Mouse (Mus musculus) limb, embryonic 14.5 days (tissue): ENCODE measurements around the gene Stx6. TPM values are rescaled to one million over a fixed set of nuclear protein-coding genes. Genes with fewer than 3 reads are reported as not detected.

ENCODE experiments used
- ATAC-seq: fragments of 200-750 bp; cut with Nextera tagmentation; 2 replicates; pipeline ENCODE4 v1.8.0; 2017; ENCODE audit warnings: low read depth, moderate number of reproducible peaks, moderate TSS enrichment; ENCODE audit not compliant: low FRiP score
- DNase-seq: peaks from one replicate; pipeline ENCODE4 v3.0.0-alpha.2; 2015; ENCODE audit warnings: low spot score
- H3K27ac ChIP-seq: fragments of 300-500 bp; sonication (generic); replicated peaks from 2 replicates; pipeline ENCODE4 v1.5.1; 2014; ENCODE audit warnings: low read depth, mild to moderate bottlenecking, low read length, moderate library complexity, mixed read lengths
- H3K27me3 ChIP-seq: fragments of 300-500 bp; sonication (generic); 2 replicates; pipeline ENCODE4 v1.6.1; 2014; ENCODE audit warnings: low read length, mixed read lengths; ENCODE audit not compliant: control insufficient read depth, insufficient read depth
- H3K36me3 ChIP-seq: fragments of 300-500 bp; sonication (generic); 2 replicates; pipeline ENCODE4 v1.6.1; 2014; ENCODE audit warnings: mild to moderate bottlenecking, low read length, moderate library complexity, mixed read lengths; ENCODE audit not compliant: control insufficient read depth, insufficient read depth
- H3K4me1 ChIP-seq: fragments of 300-500 bp; sonication (generic); 2 replicates; pipeline ENCODE4 v1.6.1; 2014; ENCODE audit warnings: antibody characterized with exemption, low read length, mixed read lengths; ENCODE audit not compliant: control insufficient read depth, insufficient read depth
- H3K4me2 ChIP-seq: fragments of 300-500 bp; sonication (generic); replicated peaks from 2 replicates; pipeline ENCODE4 v1.6.1; 2014; ENCODE audit warnings: low read depth, mild to moderate bottlenecking, low read length, moderate library complexity; ENCODE audit not compliant: severe bottlenecking
- H3K4me3 ChIP-seq: fragments of 300-500 bp; sonication (generic); replicated peaks from 2 replicates; pipeline ENCODE4 v1.5.1; 2014; ENCODE audit warnings: low read length
- H3K9ac ChIP-seq: fragments of 300-500 bp; sonication (generic); 2 replicates; pipeline ENCODE4 v1.6.1; 2014; ENCODE audit warnings: mild to moderate bottlenecking, low read depth, low read length, moderate library complexity; ENCODE audit not compliant: severe bottlenecking
- H3K9me3 ChIP-seq: fragments of 300-500 bp; sonication (generic); 2 replicates; pipeline ENCODE4 v1.6.1; 2016; ENCODE audit warnings: low read length; ENCODE audit not compliant: control insufficient read depth
- POLR2A ChIP-seq: fragments of 200-500 bp; IDR thresholded peaks from 2 replicates; pipeline ENCODE4 v1.8.0; 2012; ENCODE audit warnings: inconsistent platforms, mild to moderate bottlenecking, moderate library complexity, borderline replicate concordance; ENCODE audit not compliant: insufficient read depth, insufficient read length; ENCODE audit errors: extremely low read depth
- WGBS: fragments of 180-500 bp; shearing (Covaris S2); extraction: QIAGEN DNeasy Blood & Tissue Kit; methylation state at CpG from one replicate; pipeline ENCODE4 v1.1.7; 2014; 5-methylcytosine and 5-hydroxymethylcytosine counted together
- polyA plus RNA-seq, 2 experiments: library from polyadenylated mRNA; depleted of rRNA in 1 of 2; stranded (reverse) in 1 of 2; unstranded in 1 of 2; fragments of >200 nt; fragmentation: Nextera tagmentation in 1 of 2; extraction: Ambion mirVana in 1 of 2; gene quantifications; 2 replicates each; pipeline versions ENCODE4 v1.2.1 to v1.2.3; 2012 to 2014

Gene Stx6
- polyA plus RNA-seq, 2 experiments, result 80.1 to 89.9 TPM

GRCm38 (mm10) chr1:155127429-155127934 is 31.0 kb upstream of the Stx6 start:
- no peak overlapping the region for H3K4me3 ChIP-seq
- 69% methylated on average over 5 of the region's 5 CpGs for WGBS
- H3K27ac ChIP-seq, result no peak overlapping the region
- H3K9me3 ChIP-seq, result no peaks in the 10 kb centered on the region
- no peak for TF ChIP-seq POLR2A
- H3K36me3 ChIP-seq, result no peaks in the 10 kb centered on the region; the same call in 1 of the 2 replicates
- DNase-seq (no peak), ATAC-seq (no peak)
- H3K9ac ChIP-seq, result no peak overlapping the region
- H3K4me1 ChIP-seq, result no peaks in the 10 kb centered on the region; the same call in 1 of the 2 replicates
- H3K4me2 ChIP-seq, result no peak overlapping the region
- no peaks in the 10 kb centered on the region for H3K27me3 ChIP-seq

GRCm38 (mm10) chr1:155134866-155135265 is 23.6 kb upstream of the Stx6 start:
- DNase-seq (no peak), ATAC-seq (peak; percentile 34; the same call in 1 of the 2 replicates)
- no peaks in the 10 kb centered on the region for H3K27me3 ChIP-seq

GRCm38 (mm10) chr1:155138795-155139194 is 19.7 kb upstream of the Stx6 start:
- H3K27me3 ChIP-seq, result no peaks in the 10 kb centered on the region
- H3K9ac ChIP-seq, result no peak overlapping the region
- no peak for ATAC-seq
- DNase-seq, result no peak
- TF ChIP-seq POLR2A, result no peak
- H3K4me1 ChIP-seq, result peaks cover 4% of the 10 kb centered on the region; the same call in 1 of the 2 replicates
- H3K36me3 ChIP-seq, result no peaks in the 10 kb centered on the region
- no peak overlapping the region for H3K4me2 ChIP-seq
- H3K27ac ChIP-seq, result no peak overlapping the region
- no peak overlapping the region for H3K4me3 ChIP-seq
- WGBS, result 93% methylated on average over 7 of the region's 7 CpGs
- H3K9me3 ChIP-seq, result no peaks in the 10 kb centered on the region

More at GRCm38 (mm10) chr1:155134866-155135265, 23.6 kb upstream of the Stx6 start:
- H3K9ac ChIP-seq, result no peak overlapping the region
- H3K27ac ChIP-seq, result no peak overlapping the region
- no peak overlapping the region for H3K4me2 ChIP-seq
- no peaks in the 10 kb centered on the region; the same call in 1 of the 2 replicates for H3K36me3 ChIP-seq
- H3K9me3 ChIP-seq, result no peaks in the 10 kb centered on the region
- peaks cover 4% of the 10 kb centered on the region; the same call in 1 of the 2 replicates for H3K4me1 ChIP-seq
- H3K4me3 ChIP-seq, result no peak overlapping the region
- no peak for TF ChIP-seq POLR2A
- 38% methylated on average over 8 of the region's 8 CpGs for WGBS

- ATAC-seq (no peak), DNase-seq (no peak)
- no peaks in the 10 kb centered on the region for H3K9me3 ChIP-seq
- no peak overlapping the region for H3K4me3 ChIP-seq
- no peaks in the 10 kb centered on the region for H3K36me3 ChIP-seq
- no peak overlapping the region for H3K9ac ChIP-seq
- no peak overlapping the region for H3K27ac ChIP-seq
- H3K4me2 ChIP-seq, result no peak overlapping the region
- 69% methylated on average over 2 of the region's 2 CpGs for WGBS
- peaks cover under 1% of the 10 kb centered on the region for H3K4me1 ChIP-seq
- no peak for TF ChIP-seq POLR2A
- no peaks in the 10 kb centered on the region for H3K27me3 ChIP-seq
Observed at GRCm38 (mm10) chr1:155140076-155140475, 18.4 kb upstream of the Stx6 start.

GRCm38 (mm10) chr1:155145620-155146019 is 12.9 kb upstream of the Stx6 start:
- Histone ChIP-seq H3K27me3 (no peaks in the 10 kb centered on the region), H3K4me1 (peaks cover 8% of the 10 kb centered on the region), H3K4me3 (peak overlapping the region; percentile 44), H3K27ac (0 out of 2 replicates have a peak overlapping the region, but pooled peaks have one; percentile 59), H3K9ac (peak overlapping the region; percentile 57; the same call in 1 of the 2 replicates), H3K36me3 (no peaks in the 10 kb centered on the region), H3K9me3 (no peaks in the 10 kb centered on the region), H3K4me2 (peak overlapping the region; percentile 51)
- ATAC-seq, result no peak
- no peak for TF ChIP-seq POLR2A
- 36% methylated on average over 6 of the region's 6 CpGs for WGBS
- DNase-seq, result peak; percentile 54
